In genomic region chr4:151288893-151289585, GRCm38 (mm10) we compare ENCODE assay signal across 9 mouse cellular contexts.
DNase-seq lines count a peak whose midpoint lies in the region; ATAC-seq lines count a peak whose summit lies in the region.
"Had no signal": no experiment of that assay in that cellular context is flagged by ENCODE, and none has a peak within 500 bp of the region (broad histone marks: within the 10 kb centered on the region; RNA-seq: fewer than 3 reads in every experiment).

No protein-coding gene starts in this region.

- H3K4me1 ChIP-seq in midbrain, embryonic 10.5 days: peaks cover 7% of the 10 kb centered on the region
- H3K4me1 ChIP-seq in midbrain, embryonic 15.5 days: peaks cover 4% of the 10 kb centered on the region; the same call in 1 of the 2 replicates
- H3K4me1 ChIP-seq: megakaryocyte, embryonic 14.5 days had no signal

- 64% methylated on average over 6 of the region's 6 CpGs for WGBS in midbrain, embryonic 10.5 days
- WGBS in midbrain, embryonic 15.5 days: 70% methylated on average over 6 of the region's 6 CpGs

- DNase-seq in midbrain, embryonic 10.5 days (ENCODE audit: low spot score): peak; percentile 17
- peak; percentile 59 for DNase-seq in adrenal gland, postnatal 25 days
- peak; percentile 47 for DNase-seq in kidney, adult 9 months
- peak; percentile 23 for DNase-seq in ovary, postnatal 14 days (ENCODE audit: low spot score)

- ATAC-seq in midbrain, embryonic 15.5 days (replicated peaks): no peak
- ATAC-seq in CD4-positive, CD25-positive, alpha-beta regulatory T cell, adult 4 months: no peak
- no peak for ATAC-seq in cerebellum, adult (ENCODE audit: insufficient number of reproducible peaks, low FRiP score, low TSS enrichment)
- ATAC-seq: hindbrain, postnatal 0 days had no signal

- H3K36me3 ChIP-seq in midbrain, embryonic 10.5 days: no peaks in the 10 kb centered on the region
- no peaks in the 10 kb centered on the region for H3K36me3 ChIP-seq in midbrain, embryonic 15.5 days (replicated peaks)

- H3K9me3 ChIP-seq in midbrain, embryonic 10.5 days (replicated peaks): no peaks in the 10 kb centered on the region
- H3K9me3 ChIP-seq in midbrain, embryonic 15.5 days: no peaks in the 10 kb centered on the region

- no peak overlapping the region for H3K9ac ChIP-seq in midbrain, embryonic 15.5 days

- no peak overlapping the region for H3K4me3 ChIP-seq in midbrain, embryonic 10.5 days
- H3K4me3 ChIP-seq in midbrain, embryonic 15.5 days: no peak overlapping the region
- H3K4me3 ChIP-seq: megakaryocyte, embryonic 14.5 days had no signal

- H3K27ac ChIP-seq in midbrain, embryonic 10.5 days (replicated peaks): no peak overlapping the region
- no peak overlapping the region for H3K27ac ChIP-seq in midbrain, embryonic 15.5 days
- H3K27ac ChIP-seq: hindbrain, postnatal 0 days had no signal

- H3K27me3 ChIP-seq in midbrain, embryonic 10.5 days (ENCODE audit: low read depth, poor library complexity, severe bottlenecking): peaks cover 7% of the 10 kb centered on the region; the same call in 1 of the 2 replicates
- H3K27me3 ChIP-seq in midbrain, embryonic 15.5 days (replicated peaks): 0 out of 2 replicates have a peak, but pooled peaks cover 6% of the 10 kb centered on the region
- H3K27me3 ChIP-seq: megakaryocyte, embryonic 14.5 days had no signal

- H3K4me2 ChIP-seq in midbrain, embryonic 15.5 days: no peak overlapping the region
